Comparison of ENCODE assay signal across 9 mouse cellular contexts in the genomic region with DNA sequence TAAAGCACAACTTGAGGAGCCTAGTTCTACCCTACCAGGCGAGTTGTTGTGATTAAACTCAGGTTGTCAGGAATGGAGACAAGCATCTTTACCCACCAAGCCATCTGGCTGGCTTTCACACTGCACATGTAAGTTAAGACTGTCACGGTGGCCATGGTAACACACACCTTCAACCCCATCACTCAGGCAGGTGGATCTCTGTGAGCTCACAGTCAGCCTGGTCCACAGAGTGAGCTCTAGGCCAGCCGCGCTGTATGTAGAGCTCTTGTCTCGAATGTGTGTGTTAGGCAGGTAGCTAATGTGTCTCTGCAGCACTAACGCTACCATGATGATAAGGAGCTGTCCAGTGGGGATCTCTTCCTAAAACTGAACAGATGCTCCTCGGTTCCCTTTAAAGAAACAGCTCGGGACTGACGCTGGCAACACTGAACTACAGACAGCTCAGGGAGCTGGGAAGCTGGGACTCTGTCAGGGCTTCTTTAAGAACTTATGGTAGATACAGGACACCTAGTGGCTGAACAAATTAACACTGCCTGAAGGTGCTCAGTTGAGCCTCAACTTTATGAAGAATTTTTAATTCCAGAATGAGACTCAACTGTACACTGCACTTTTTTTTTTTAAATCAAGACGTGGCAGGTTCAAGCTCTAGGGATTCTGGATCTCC.
DNase-seq lines count a peak whose midpoint lies in the region; ATAC-seq and TF ChIP-seq lines count a peak whose summit lies in the region.
"Had no signal": no experiment of that assay in that cellular context is flagged by ENCODE, and none has a peak within 500 bp of the region (broad histone marks: within the 10 kb centered on the region; RNA-seq: fewer than 3 reads in every experiment).

No protein-coding gene starts in this region.

- no peak for TF ChIP-seq EP300 in lung, postnatal 0 days (IDR thresholded peaks at IDR 0.05)

- DNase-seq in kidney, adult 8-10 months = no peak
- peak; percentile 51 for DNase-seq in adipocyte (ENCODE audit: low spot score)
- DNase-seq in embryo, embryonic 9.5 days (ENCODE audit: extremely low spot score) = peak; percentile 9
- peak; percentile 66 for DNase-seq in lung, postnatal 0 days (ENCODE audit: low spot score)
- DNase-seq in splenic B cell, adult 2 months (ENCODE audit: low read depth, low spot score) = peak; percentile 3
- DNase-seq in B cell, adult 2 months = no peak

- TF ChIP-seq CTCF in lung, postnatal 0 days (IDR thresholded peaks at IDR 0.05) = peak; percentile 58

- H3K4me2 ChIP-seq in kidney, embryonic 14.5 days (replicated peaks; ENCODE audit: low read depth, low read length) = no peak overlapping the region
- no peak overlapping the region for H3K4me2 ChIP-seq in hindbrain, embryonic 16.5 days (ENCODE audit: low read length)
- H3K4me2 ChIP-seq in lung, postnatal 0 days (replicated peaks; ENCODE audit: low read depth, low read length) = no peak overlapping the region
- H3K4me2 ChIP-seq: stomach, embryonic 15.5 days had no signal

- H3K27ac ChIP-seq in kidney, embryonic 14.5 days (ENCODE audit: low read depth, low read length) = no peak overlapping the region
- no peak overlapping the region for H3K27ac ChIP-seq in hindbrain, embryonic 16.5 days (ENCODE audit: low read depth, low read length)
- H3K27ac ChIP-seq in lung, postnatal 0 days (ENCODE audit: low read length) = no peak overlapping the region
- H3K27ac ChIP-seq: stomach, embryonic 15.5 days had no signal

- 64% methylated on average over 10 of the region's 10 CpGs for WGBS in kidney, embryonic 14.5 days
- WGBS in hindbrain, embryonic 16.5 days = 47% methylated on average over 10 of the region's 10 CpGs
- 46% methylated on average over 10 of the region's 10 CpGs for WGBS in lung, postnatal 0 days

- H3K9me3 ChIP-seq in kidney, embryonic 14.5 days (ENCODE audit: control insufficient read depth, low read length) = no peaks in the 10 kb centered on the region
- H3K9me3 ChIP-seq in hindbrain, embryonic 16.5 days (ENCODE audit: control insufficient read depth, low read length) = no peaks in the 10 kb centered on the region
- no peaks in the 10 kb centered on the region for H3K9me3 ChIP-seq in lung, postnatal 0 days (ENCODE audit: low read length)
- H3K9me3 ChIP-seq: stomach, embryonic 15.5 days had no signal

- no peaks in the 10 kb centered on the region for H3K27me3 ChIP-seq in kidney, embryonic 14.5 days (ENCODE audit: control insufficient read depth, insufficient read depth, low read length)
- no peaks in the 10 kb centered on the region for H3K27me3 ChIP-seq in hindbrain, embryonic 16.5 days (replicated peaks; ENCODE audit: control insufficient read depth, insufficient read depth, low read length)
- H3K27me3 ChIP-seq in lung, postnatal 0 days (replicated peaks; ENCODE audit: insufficient read depth, low read length) = no peaks in the 10 kb centered on the region
- no peaks in the 10 kb centered on the region for H3K27me3 ChIP-seq in splenic B cell, adult 2 months (ENCODE audit: control insufficient read depth, insufficient read depth, low read length, poor library complexity, severe bottlenecking)
- H3K27me3 ChIP-seq: stomach, embryonic 15.5 days had no signal

- H3K4me1 ChIP-seq in kidney, embryonic 14.5 days (ENCODE audit: control insufficient read depth, insufficient read depth, low read length) = no peaks in the 10 kb centered on the region
- H3K4me1 ChIP-seq in hindbrain, embryonic 16.5 days (ENCODE audit: control insufficient read depth, insufficient read depth, low read depth, low read length) = peaks cover 3% of the 10 kb centered on the region
- no peaks in the 10 kb centered on the region; the same call in 1 of the 2 replicates for H3K4me1 ChIP-seq in lung, postnatal 0 days (ENCODE audit: insufficient read depth, low read depth, low read length)

- peak; percentile 77; the same call in 1 of the 2 replicates for ATAC-seq in kidney, embryonic 14.5 days (ENCODE audit: low FRiP score, low TSS enrichment)
- ATAC-seq in hindbrain, embryonic 16.5 days = peak; percentile 61
- ATAC-seq in lung, postnatal 0 days = peak; percentile 52

- no peak overlapping the region for H3K9ac ChIP-seq in kidney, embryonic 14.5 days (ENCODE audit: low read depth, low read length)
- no peak overlapping the region for H3K9ac ChIP-seq in hindbrain, embryonic 16.5 days (ENCODE audit: low read depth, low read length)
- H3K9ac ChIP-seq in lung, postnatal 0 days (replicated peaks; ENCODE audit: low read depth) = no peak overlapping the region
- H3K9ac ChIP-seq: stomach, embryonic 15.5 days had no signal

- H3K36me3 ChIP-seq in kidney, embryonic 14.5 days (ENCODE audit: control insufficient read depth, insufficient read depth, low read length) = no peaks in the 10 kb centered on the region
- no peaks in the 10 kb centered on the region for H3K36me3 ChIP-seq in hindbrain, embryonic 16.5 days (ENCODE audit: control insufficient read depth, insufficient read depth, low read length)
- H3K36me3 ChIP-seq in lung, postnatal 0 days (ENCODE audit: insufficient read depth, low read length) = no peaks in the 10 kb centered on the region
- no peaks in the 10 kb centered on the region for H3K36me3 ChIP-seq in splenic B cell, adult 2 months (ENCODE audit: control insufficient read depth, insufficient read depth, low read length, poor library complexity, severe bottlenecking)
- H3K36me3 ChIP-seq: stomach, embryonic 15.5 days had no signal

- H3K4me3 ChIP-seq in kidney, embryonic 14.5 days (ENCODE audit: low read length) = no peak overlapping the region
- H3K4me3 ChIP-seq in hindbrain, embryonic 16.5 days (ENCODE audit: low read length) = no peak overlapping the region
- no peak overlapping the region for H3K4me3 ChIP-seq in lung, postnatal 0 days (ENCODE audit: low read depth, low read length)
- H3K4me3 ChIP-seq: stomach, embryonic 15.5 days had no signal

Comparison
In these comparisons a context has a peak if more than half of its experiments do, and no peak if none do; other contexts are left out.
1. DNase-seq: peak in adipocyte (single experiment), embryo, embryonic 9.5 days (single experiment), lung, postnatal 0 days (single experiment) and splenic B cell, adult 2 months (single experiment); none in kidney, adult 8-10 months (0 of 2) and B cell, adult 2 months (0 of 2).
2. Peak in every context shown above with its lines, with median percentiles within 50 percentile points of each other: ATAC-seq.